Mouse (Mus musculus) liver, postnatal 0 days (tissue): Measurements from ENCODE around the gene Rnpepl1.

Source experiments
- CTCF ChIP-seq: sonication (generic); IDR thresholded peaks from 2 replicates; pipeline ENCODE4 v1.5.1; 2016; ENCODE audit warnings: antibody characterized with exemption, low read depth
- EP300 ChIP-seq: IDR thresholded peaks from 2 replicates; pipeline ENCODE4 v1.6.1; 2016; ENCODE audit warnings: antibody characterized with exemption, low read depth, mild to moderate bottlenecking

GRCm38 (mm10) chr1:92921496-92921895, 10.9 kb downstream of the Rnpepl1 start:
- TF ChIP-seq CTCF (no peak), EP300 (no peak)
